In genomic region chr5:120869436-120870015, GRCm38 (mm10) we compare ENCODE assay signal across 23 mouse cellular contexts. TPM values are rescaled to one million over a fixed set of nuclear protein-coding genes. Genes with fewer than 3 reads are reported as not detected.
"Had no signal": no experiment of that assay in that cellular context is flagged by ENCODE, and none has a peak within 500 bp of the region (broad histone marks: within the 10 kb centered on the region; RNA-seq: fewer than 3 reads in every experiment).

No protein-coding gene starts in this region.

- DNase-seq: retina, postnatal 1 day; right cerebral cortex, adult 18-20 months; right cerebral cortex, postnatal 14 days; right cerebral cortex, postnatal 25 days; right cerebral cortex, postnatal 4 days; spleen, adult 18-20 months; thymus, adult 18-20 months; thymus, adult 2 months; thymus, postnatal 14 days; thymus, postnatal 25 days; thymus, postnatal 36 days; thymus, postnatal 4 days had no signal

- H3K36me3 ChIP-seq: neural tube, embryonic 15.5 days; stomach, embryonic 15.5 days had no signal

- H3K4me2 ChIP-seq: neural tube, embryonic 15.5 days; stomach, embryonic 15.5 days had no signal

- H3K4me1 ChIP-seq: neural tube, embryonic 15.5 days; stomach, embryonic 15.5 days had no signal

- H3K4me3 ChIP-seq: neural tube, embryonic 15.5 days; stomach, embryonic 15.5 days had no signal

- H3K9me3 ChIP-seq: neural tube, embryonic 15.5 days; stomach, embryonic 15.5 days had no signal

- H3K9ac ChIP-seq: neural tube, embryonic 15.5 days; stomach, embryonic 15.5 days had no signal

- H3K27ac ChIP-seq: neural tube, embryonic 15.5 days; stomach, embryonic 15.5 days; stomach, postnatal 0 days had no signal

- H3K27me3 ChIP-seq: neural tube, embryonic 15.5 days; stomach, embryonic 15.5 days had no signal

RNA-seq across cellular contexts. Expression of gene Oas1h, which starts 8.3 kb away (rescaled TPM):
- total RNA-seq: neutrophil, adult 5-6 weeks had no signal
- polyA plus RNA-seq: neural tube, embryonic 14.5 days; neural tube, embryonic 15.5 days; small intestine, adult 2 months; spleen, adult 2 months; stomach, embryonic 14.5 days; stomach, embryonic 15.5 days; stomach, embryonic 16.5 days; stomach, postnatal 0 days; testis, adult 2 months; urinary bladder, adult 2 months had no signal

RNA-seq across cellular contexts. Expression of gene Oas1g, which starts 17.9 kb away (rescaled TPM):
- polyA plus RNA-seq: neural tube, embryonic 14.5 days; testis, adult 2 months had no signal

RNA-seq across cellular contexts. Expression of gene Oas1f, which starts 22.4 kb away (rescaled TPM):
- total RNA-seq: neutrophil, adult 5-6 weeks had no signal
- polyA plus RNA-seq: neural tube, embryonic 14.5 days; neural tube, embryonic 15.5 days; spleen, adult 2 months; stomach, embryonic 15.5 days; stomach, embryonic 16.5 days; stomach, postnatal 0 days; testis, adult 2 months had no signal

RNA-seq across cellular contexts. Expression of gene Oas1d, which starts 44.8 kb away (rescaled TPM):
- total RNA-seq: neutrophil, adult 5-6 weeks had no signal
- polyA plus RNA-seq: neural tube, embryonic 14.5 days; neural tube, embryonic 15.5 days; spleen, adult 2 months; stomach, embryonic 14.5 days; stomach, embryonic 15.5 days; stomach, embryonic 16.5 days; testis, adult 2 months; urinary bladder, adult 2 months had no signal
